Mouse (Mus musculus) Patski (cell line): ENCODE data around the gene Olfr678. TPM values are rescaled to one million over a fixed set of nuclear protein-coding genes. Genes with fewer than 3 reads are reported as not detected.
"Not testable (repeated sequence)": the region's sequence is repeated elsewhere in the genome, so short reads cannot be mapped to it uniquely, and the experiment has no call there.

ENCODE experiments used
- ATAC-seq: fragments of 100-300 bp; one replicate; pipeline ENCODE4 v1.8.0; 2021
- CTCF ChIA-PET: fragments of 350-600 bp; sonication (Branson Sonifier 250); formaldehyde crosslinking; loops from one replicate; lab custom pipeline; 2022; ENCODE audit warnings: inconsistent platforms; lab: Charles Lee
- POLR2A ChIA-PET: fragments of 350-600 bp; sonication (Branson Sonifier 250); formaldehyde crosslinking; loops from one replicate; lab custom pipeline; 2022; ENCODE audit warnings: antibody characterized with exemption, inconsistent platforms; lab: Charles Lee
- DNase-seq: peaks from one replicate; pipeline ENCODE4 v3.0.0-alpha.2; 2011; ENCODE audit warnings: low read depth, low spot score
- H3K27me3 ChIP-seq: fragments of 371-371 bp; one replicate; pipeline ENCODE4 v1.5.1; 2021
- CTCF ChIP-seq: fragments of 100-300 bp; IDR thresholded peaks from one replicate; pipeline ENCODE4 v1.5.1; 2021
- in situ Hi-C: fragments of 300-500 bp; cut with MboI; formaldehyde crosslinking; loops from 3 replicates; pipeline ENCODE4 v1.11.1; 2018; ENCODE audit warnings: low pct_unique_long_range_greater_than_20kb, mixed read lengths
- polyA plus RNA-seq: library from polyadenylated mRNA; unstranded; gene quantifications from one replicate; pipeline ENCODE4 v1.2.3, GENCODE M21; 2021

Olfr678 gene
- polyA plus RNA-seq, result not detected

GRCm38 (mm10) chr7:105064175-105064574, at the start of gene Olfr678:
Olfr678 (plus strand) TSS chr7:105064475.
- in situ Hi-C loops, result no loop called here
- CTCF ChIA-PET, result no interaction called here
- TF ChIP-seq CTCF, result no peak
- ATAC-seq (no peak), DNase-seq (no peak)
- H3K27me3 ChIP-seq, result no peaks in the 10 kb centered on the region
- POLR2A ChIA-PET, result no interaction called here

GRCm38 (mm10) chr7:105022530-105022929, 41.7 kb upstream of the Olfr678 start:
- ChIA-PET CTCF (no interaction called here), POLR2A (no interaction called here)
- TF ChIP-seq CTCF, result no peak
- in situ Hi-C loops, result no loop called here
- DNase-seq (no peak), ATAC-seq (no peak)
- H3K27me3 ChIP-seq, result no peaks in the 10 kb centered on the region

GRCm38 (mm10) chr7:105028360-105028759, 35.9 kb upstream of the Olfr678 start, which contains the start of gene Olfr675:
Olfr675 (minus strand) TSS chr7:105028460.
- no peak for ATAC-seq
- no peaks in the 10 kb centered on the region for H3K27me3 ChIP-seq
- POLR2A ChIA-PET, result no interaction called here
- in situ Hi-C loops, result no loop called here
- CTCF ChIA-PET, result no interaction called here
- TF ChIP-seq CTCF, result no peak
- DNase-seq, result no peak

- DNase-seq (no peak), ATAC-seq (no peak)
- in situ Hi-C loops, result no loop called here
- H3K27me3 ChIP-seq, result no peaks in the 10 kb centered on the region
- CTCF ChIA-PET, result no interaction called here
- TF ChIP-seq CTCF, result no peak
- POLR2A ChIA-PET, result no interaction called here
Observed at GRCm38 (mm10) chr7:105032398-105032797, 31.9 kb upstream of the Olfr678 start, which contains the start of gene Olfr676. Olfr676 (plus strand) TSS chr7:105032698.

GRCm38 (mm10) chr7:105033836-105034235, 30.4 kb upstream of the Olfr678 start:
- DNase-seq, in situ Hi-C loops, ATAC-seq, POLR2A ChIA-PET, H3K27me3 ChIP-seq, CTCF ChIA-PET: not testable (repeated sequence)

GRCm38 (mm10) chr7:105058951-105059350, 5.3 kb upstream of the Olfr678 start:
- in situ Hi-C loops, result no loop called here
- ChIA-PET CTCF (no interaction called here), POLR2A (no interaction called here)
- DNase-seq (no peak), ATAC-seq (no peak)
- H3K27me3 ChIP-seq, result no peaks in the 10 kb centered on the region
- TF ChIP-seq CTCF, result no peak

GRCm38 (mm10) chr7:105080905-105081304, 16.6 kb downstream of the Olfr678 start, which contains the start of gene Olfr679:
Olfr679 (plus strand) TSS chr7:105081205.
- in situ Hi-C loops, result no loop called here
- DNase-seq, result no peak
- no peaks in the 10 kb centered on the region for H3K27me3 ChIP-seq
- CTCF ChIA-PET, result no interaction called here
- no peak for ATAC-seq
- POLR2A ChIA-PET, result no interaction called here
- TF ChIP-seq CTCF, result no peak

- H3K27me3 ChIP-seq, DNase-seq, POLR2A ChIA-PET, in situ Hi-C loops, CTCF ChIA-PET, ATAC-seq: not testable (repeated sequence)
Observed at GRCm38 (mm10) chr7:105092717-105093116, 28.4 kb downstream of the Olfr678 start, which contains the start of gene Olfr680-ps1. Olfr680-ps1 (minus strand) TSS chr7:105092817.

- POLR2A ChIA-PET, result no interaction called here
- H3K27me3 ChIP-seq, result no peaks in the 10 kb centered on the region
- no peak for TF ChIP-seq CTCF
- in situ Hi-C loops, result no loop called here
- ATAC-seq (no peak), DNase-seq (no peak)
- CTCF ChIA-PET, result no interaction called here
Observed at GRCm38 (mm10) chr7:105116536-105116935, 52.3 kb downstream of the Olfr678 start, which contains the start of gene Olfr681. Olfr681 (plus strand) TSS chr7:105116836.

Other genes with a start within 250 kb of the Olfr678 start
- not detected for gene Usp17lb, start 221.9 kb upstream of the Olfr678 start, polyA plus RNA-seq
- not detected for gene Usp17la, start 207.5 kb upstream of the Olfr678 start, polyA plus RNA-seq
- gene Olfr665, start 186.4 kb upstream of the Olfr678 start, polyA plus RNA-seq, result not detected
- gene Olfr666, start 168.5 kb upstream of the Olfr678 start, polyA plus RNA-seq, result not detected
- not detected for gene Olfr667, start 143.0 kb upstream of the Olfr678 start, polyA plus RNA-seq
- not detected for gene Olfr668, start 136.4 kb upstream of the Olfr678 start, polyA plus RNA-seq
- gene Olfr669, start 130.2 kb upstream of the Olfr678 start, polyA plus RNA-seq, result not detected
- gene Olfr670, start 101.9 kb upstream of the Olfr678 start, polyA plus RNA-seq, result not detected
- not detected for gene Olfr671, start 85.3 kb upstream of the Olfr678 start, polyA plus RNA-seq
- gene Olfr672, start 62.4 kb upstream of the Olfr678 start, polyA plus RNA-seq, result not detected
- not detected for gene Olfr675, start 36.0 kb upstream of the Olfr678 start, polyA plus RNA-seq
- not detected for gene Olfr676, start 31.8 kb upstream of the Olfr678 start, polyA plus RNA-seq
- not detected for gene Olfr677, start 13.1 kb upstream of the Olfr678 start, polyA plus RNA-seq
- gene Olfr679, start 16.7 kb downstream of the Olfr678 start, polyA plus RNA-seq, result not detected
- gene Olfr680-ps1, start 28.3 kb downstream of the Olfr678 start, polyA plus RNA-seq, result not detected
- not detected for gene Olfr681, start 52.4 kb downstream of the Olfr678 start, polyA plus RNA-seq
- gene Olfr683, start 82.5 kb downstream of the Olfr678 start, polyA plus RNA-seq, result not detected
- gene Olfr684, start 99.2 kb downstream of the Olfr678 start, polyA plus RNA-seq, result not detected
- not detected for gene Olfr685, start 121.5 kb downstream of the Olfr678 start, polyA plus RNA-seq
- not detected for gene Olfr686, start 143.0 kb downstream of the Olfr678 start, polyA plus RNA-seq
- not detected for gene Olfr688, start 223.6 kb downstream of the Olfr678 start, polyA plus RNA-seq
- 0.01 TPM for gene Olfr689, start 246.7 kb downstream of the Olfr678 start, polyA plus RNA-seq